Mouse (Mus musculus): ENCODE measurements around the gene Sbf2. TPM values are rescaled to one million over a fixed set of nuclear protein-coding genes. Genes with fewer than 3 reads are reported as not detected.

The Sbf2 gene
- total RNA-seq, 2 experiments from 2014 or later: 0.35 TPM; not detected in 1

GRCm38 (mm10) chr7:110287476-110288071 lies 327.1 kb downstream of the Sbf2 start:
- ATAC-seq (replicated peaks; ENCODE audit: low FRiP score, low TSS enrichment, poor library complexity, severe bottlenecking): no peak

DNA sequence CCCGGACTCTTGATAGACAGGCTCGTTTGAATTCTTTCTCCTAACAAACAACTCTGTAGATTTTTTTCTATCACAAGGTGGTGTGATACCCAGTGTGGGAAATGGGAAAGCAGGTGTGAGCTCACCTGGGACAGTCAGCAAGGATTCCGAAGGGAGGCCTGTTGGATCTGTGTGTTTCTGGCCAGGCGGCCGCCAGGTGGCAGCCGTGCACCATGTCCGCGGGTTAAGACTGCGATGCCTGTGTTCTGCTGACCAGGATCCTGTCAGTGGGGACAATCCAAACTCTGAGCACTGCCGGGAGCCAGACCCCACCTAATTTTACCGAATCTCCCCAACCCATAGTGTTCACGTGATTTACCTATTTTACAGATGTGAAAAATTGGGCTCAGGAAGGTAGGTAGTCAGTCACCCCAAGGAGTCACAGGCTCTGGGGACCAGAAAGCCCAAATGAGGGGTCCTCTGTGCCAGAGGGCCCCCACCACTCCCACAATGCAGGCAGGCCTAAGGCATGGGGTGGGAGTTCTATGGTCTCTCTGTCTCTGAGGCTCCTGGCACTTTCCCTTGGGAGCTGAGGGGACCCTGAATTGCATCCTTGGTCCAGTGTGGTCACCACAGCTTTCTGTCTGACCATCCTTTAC lies 327.8 kb downstream of the Sbf2 start:
- ATAC-seq (replicated peaks; ENCODE audit: low FRiP score, low TSS enrichment, poor library complexity, severe bottlenecking): peak; percentile 85

- no peak for ATAC-seq (replicated peaks; ENCODE audit: low FRiP score, low TSS enrichment, poor library complexity, severe bottlenecking)
Measured at GRCm38 (mm10) chr7:110286198-110286732, 328.5 kb downstream of the Sbf2 start.

GRCm38 (mm10) chr7:110285849-110286151 lies 328.9 kb downstream of the Sbf2 start:
- no peak for ATAC-seq (replicated peaks; ENCODE audit: low FRiP score, low TSS enrichment, poor library complexity, severe bottlenecking)

DNA sequence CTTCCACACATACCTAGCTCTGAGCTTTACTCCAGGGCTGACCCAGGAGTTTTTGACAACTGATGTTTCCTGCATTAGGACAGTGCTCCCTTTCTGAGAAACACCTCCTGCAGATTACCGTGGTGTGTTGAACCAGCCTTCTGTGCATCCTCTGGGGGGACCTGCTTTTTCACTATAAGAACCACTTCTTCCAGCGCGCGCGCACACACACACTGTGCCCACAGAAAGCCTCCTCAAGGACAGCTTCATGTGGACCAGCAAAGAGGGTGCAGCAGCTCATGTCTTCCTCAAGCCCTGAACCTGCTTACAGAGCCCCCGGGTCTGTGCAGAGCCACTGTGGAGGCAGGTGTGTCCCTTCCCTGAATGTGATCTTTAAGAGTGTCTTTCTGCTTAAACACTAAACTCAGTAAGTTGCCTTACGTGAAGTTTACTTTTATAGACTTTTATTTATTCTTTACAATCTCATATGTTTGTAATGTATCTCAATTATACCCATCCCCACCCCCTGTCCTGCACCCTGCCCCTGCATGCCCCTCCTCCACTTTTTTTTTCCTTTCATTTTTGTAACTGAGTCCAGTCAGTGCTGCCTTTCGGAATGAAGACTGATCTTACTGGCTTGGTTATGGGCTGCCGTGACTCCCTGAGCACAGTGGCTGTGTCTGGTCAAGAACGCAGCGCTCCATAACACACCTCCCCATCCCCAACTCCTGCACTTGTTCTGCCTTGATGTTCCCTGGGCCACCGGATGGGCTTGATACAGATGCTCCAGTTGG lies 329.5 kb downstream of the Sbf2 start:
- ATAC-seq (replicated peaks; ENCODE audit: low FRiP score, low TSS enrichment, poor library complexity, severe bottlenecking): no peak

GRCm38 (mm10) chr7:110283484-110284275 lies 331.0 kb downstream of the Sbf2 start:
- no peak for ATAC-seq (replicated peaks; ENCODE audit: low FRiP score, low TSS enrichment, poor library complexity, severe bottlenecking)

GRCm38 (mm10) chr7:110282797-110283196 lies 331.9 kb downstream of the Sbf2 start:
- no peak for ATAC-seq (replicated peaks; ENCODE audit: low FRiP score, low TSS enrichment, poor library complexity, severe bottlenecking)

GRCm38 (mm10) chr7:110281435-110282256 lies 333.1 kb downstream of the Sbf2 start:
- no peak for ATAC-seq (replicated peaks; ENCODE audit: low FRiP score, low TSS enrichment, poor library complexity, severe bottlenecking)

- ATAC-seq (replicated peaks; ENCODE audit: low FRiP score, low TSS enrichment, poor library complexity, severe bottlenecking): no peak
Measured at GRCm38 (mm10) chr7:110279183-110279582, 335.5 kb downstream of the Sbf2 start.

- ATAC-seq (replicated peaks; ENCODE audit: low FRiP score, low TSS enrichment, poor library complexity, severe bottlenecking): no peak
Measured at GRCm38 (mm10) chr7:110277734-110278245, 336.9 kb downstream of the Sbf2 start.

GRCm38 (mm10) chr7:110272434-110272833 lies 342.3 kb downstream of the Sbf2 start:
- no peak for ATAC-seq (replicated peaks; ENCODE audit: low FRiP score, low TSS enrichment, poor library complexity, severe bottlenecking)

GRCm38 (mm10) chr7:110271814-110272213 lies 342.9 kb downstream of the Sbf2 start:
- ATAC-seq (replicated peaks; ENCODE audit: low FRiP score, low TSS enrichment, poor library complexity, severe bottlenecking): no peak

DNA sequence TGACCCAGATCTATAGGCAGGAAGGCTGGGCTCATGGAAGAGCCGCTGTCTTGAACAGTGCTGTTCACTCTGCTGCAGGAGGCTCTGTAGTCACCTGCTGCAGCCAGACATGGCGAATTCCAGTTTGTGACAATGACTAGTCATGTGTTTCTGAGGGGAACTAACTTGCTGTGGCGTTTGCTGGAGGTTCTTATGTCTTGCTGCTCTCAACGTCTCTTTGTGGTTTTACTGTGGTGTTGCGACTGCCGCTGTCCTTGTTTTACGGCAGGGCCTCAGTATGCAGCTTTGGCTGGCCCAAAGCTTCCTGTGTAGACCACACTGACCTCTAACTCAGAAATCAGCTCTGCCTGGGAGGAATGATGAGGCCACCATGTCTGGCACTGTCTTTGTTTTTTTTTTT lies 344.3 kb downstream of the Sbf2 start:
- peak; percentile 17; the same call in 1 of the 2 replicates for ATAC-seq (replicated peaks; ENCODE audit: low FRiP score, low TSS enrichment, poor library complexity, severe bottlenecking)

DNA sequence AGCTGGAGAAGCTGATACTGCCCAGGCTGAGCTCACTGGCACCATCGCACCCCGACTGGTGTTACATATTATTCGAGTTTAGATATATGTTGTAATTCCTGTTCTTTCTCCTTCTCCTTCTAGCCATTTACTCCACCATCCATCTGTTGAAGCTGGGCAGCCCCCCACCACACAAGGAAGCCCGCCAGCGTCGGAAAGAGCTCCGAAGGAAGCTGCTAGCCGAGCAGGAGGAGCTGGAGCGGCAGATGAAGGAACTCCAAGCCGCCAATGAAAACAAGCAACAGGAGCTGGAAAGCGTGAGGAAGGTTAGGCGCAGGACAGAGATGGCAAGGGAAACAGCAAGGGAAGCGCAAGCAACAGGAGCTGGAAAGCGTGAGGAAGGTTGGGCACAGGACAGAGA lies 344.9 kb downstream of the Sbf2 start:
- ATAC-seq (replicated peaks; ENCODE audit: low FRiP score, low TSS enrichment, poor library complexity, severe bottlenecking): no peak

DNA sequence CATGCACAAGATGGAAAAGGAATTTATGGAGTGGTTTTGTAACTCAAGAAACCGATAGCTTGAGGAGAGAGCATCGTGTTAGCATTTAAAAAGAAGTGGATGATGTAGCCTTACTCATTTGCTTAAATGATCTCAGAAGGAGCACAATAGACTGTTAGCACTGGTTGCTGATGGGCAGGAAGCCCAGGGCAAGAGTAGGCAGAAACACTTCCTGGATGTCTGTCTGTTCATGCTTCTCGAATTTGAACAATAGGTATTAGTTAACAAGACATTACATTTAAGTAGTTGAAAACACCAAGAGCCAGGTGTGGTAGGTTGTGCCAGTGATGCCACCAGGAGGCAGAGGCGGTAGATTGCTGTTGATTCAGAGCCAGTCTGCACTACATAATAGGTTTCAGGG lies 346.2 kb downstream of the Sbf2 start:
- ATAC-seq (replicated peaks; ENCODE audit: low FRiP score, low TSS enrichment, poor library complexity, severe bottlenecking): no peak

GRCm38 (mm10) chr7:110267994-110268393 lies 346.7 kb downstream of the Sbf2 start:
- ATAC-seq (replicated peaks; ENCODE audit: low FRiP score, low TSS enrichment, poor library complexity, severe bottlenecking): no peak

- ATAC-seq (replicated peaks; ENCODE audit: low FRiP score, low TSS enrichment, poor library complexity, severe bottlenecking): no peak
Measured at GRCm38 (mm10) chr7:110267014-110267413, 347.7 kb downstream of the Sbf2 start.

DNA sequence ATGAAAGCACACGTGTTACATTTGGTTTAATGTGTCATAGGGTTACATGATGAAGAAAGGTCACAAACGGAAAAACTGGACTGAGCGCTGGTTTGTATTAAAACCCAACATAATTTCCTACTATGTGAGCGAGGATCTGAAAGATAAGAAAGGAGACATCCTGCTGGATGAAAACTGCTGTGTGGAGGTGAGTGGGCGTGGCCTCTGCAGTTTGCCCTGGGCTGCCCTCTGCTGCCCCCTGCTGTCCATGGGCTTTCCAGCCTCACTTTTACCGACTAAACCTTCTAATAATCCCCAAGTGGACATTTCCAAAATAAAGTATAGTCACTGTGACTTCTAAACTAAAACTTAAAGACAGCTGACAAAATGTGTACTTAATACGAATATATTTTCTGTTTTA lies 348.9 kb downstream of the Sbf2 start:
- ATAC-seq (replicated peaks; ENCODE audit: low FRiP score, low TSS enrichment, poor library complexity, severe bottlenecking): peak; percentile 84

DNA sequence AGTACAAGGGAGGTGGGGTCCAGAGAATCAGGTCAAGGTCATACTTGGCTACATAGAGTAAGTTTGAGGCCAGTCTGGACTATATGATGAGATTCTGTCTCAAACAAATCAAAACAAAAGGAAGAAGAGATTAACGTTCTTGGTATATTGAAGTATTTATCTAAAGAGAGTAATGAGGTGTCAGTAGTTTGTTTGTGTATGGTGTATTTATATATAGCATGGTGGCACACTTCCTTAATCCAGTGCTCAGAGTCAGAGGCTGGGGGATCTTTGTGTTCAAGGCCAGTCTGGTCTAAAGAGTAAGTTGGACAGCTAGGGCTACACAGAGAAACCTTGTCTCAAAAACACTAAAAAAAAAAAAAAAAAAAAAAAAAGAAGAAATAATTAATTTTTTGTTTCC lies 351.2 kb downstream of the Sbf2 start:
- ATAC-seq (replicated peaks; ENCODE audit: low FRiP score, low TSS enrichment, poor library complexity, severe bottlenecking): no peak

Measured in megakaryocyte-erythroid progenitor cell, adult 5-6 weeks (primary cell).